Mouse (Mus musculus): ENCODE measurements at regions not wholly inside any gene's neighbourhood (a gene's known extent, or its start where the extent isn't known, plus 50 kb on each side); places are given as distances from the start of the nearest gene placed in this dataset.

GRCm38 (mm10) chr8:6775103-6775502 is 1670.0 kb upstream of the Slc10a2 start:
- TF ChIP-seq CTCF (IDR thresholded peaks at IDR 0.05; ENCODE audit: low read depth) = no peak
- no peak for TF ChIP-seq EP300 (IDR thresholded peaks at IDR 0.05; ENCODE audit: low read depth)
